Mouse (Mus musculus) cerebellum, adult 2 months (tissue): Measurements from ENCODE around the gene Oaf. TPM values are rescaled to one million over a fixed set of nuclear protein-coding genes. Genes with fewer than 3 reads are reported as not detected.

Experiments
- DNase-seq, 2 experiments: peaks; one replicate each; pipeline ENCODE4 v3.0.0; 2021
- H3K27ac ChIP-seq: fragments of 200-500 bp; 2 replicates; pipeline ENCODE4 v1.5.1; 2012; ENCODE audit warnings: low read length, control low read depth, inconsistent platforms; ENCODE audit not compliant: insufficient read depth
- H3K27me3 ChIP-seq: fragments of 200-500 bp; 2 replicates; pipeline ENCODE4 v1.6.1; 2012; ENCODE audit warnings: inconsistent platforms, mild to moderate bottlenecking, low read length, moderate library complexity; ENCODE audit not compliant: control insufficient read depth, insufficient read depth
- H3K4me1 ChIP-seq: fragments of 200-500 bp; 2 replicates; pipeline ENCODE4 v1.6.1; 2011; ENCODE audit warnings: low read length; ENCODE audit not compliant: control insufficient read depth, insufficient read depth
- H3K4me3 ChIP-seq: fragments of 200-500 bp; replicated peaks from 2 replicates; pipeline ENCODE3; 2011; ENCODE audit warnings: mild to moderate bottlenecking, low read depth, low read length, control low read depth; ENCODE audit not compliant: insufficient read depth
- CTCF ChIP-seq: fragments of 200-500 bp; IDR thresholded peaks from 2 replicates; pipeline ENCODE4 v1.5.1; 2011; ENCODE audit warnings: low read depth, mild to moderate bottlenecking, control low read depth, low read length, moderate library complexity, borderline replicate concordance; ENCODE audit not compliant: insufficient read depth
- POLR2A ChIP-seq: fragments of 200-500 bp; IDR thresholded peaks from 2 replicates; pipeline ENCODE4 v1.6.1; 2011; ENCODE audit warnings: low read length, control low read depth, borderline replicate concordance; ENCODE audit not compliant: insufficient read depth
- WGBS: fragments of 180-500 bp; shearing (Covaris S2); methylation state at CpG from one replicate; pipeline ENCODE4 v1.1.7; 2018; 5-methylcytosine and 5-hydroxymethylcytosine counted together
- polyA plus RNA-seq: library from polyadenylated mRNA; depleted of rRNA; stranded (reverse); fragments of >200 nt; gene quantifications from 2 replicates; pipeline ENCODE4 v1.2.3, GENCODE M21; 2012

Gene Oaf
- polyA plus RNA-seq, 1 experiment, result 5.2 TPM

- WGBS, result 15% methylated on average over 8 of the region's 8 CpGs
- no peak for TF ChIP-seq CTCF
- no peak for TF ChIP-seq POLR2A
- Histone ChIP-seq H3K4me3 (no peak overlapping the region), H3K27me3 (no peaks in the 10 kb centered on the region; the same call in 1 of the 2 replicates), H3K4me1 (no peaks in the 10 kb centered on the region), H3K27ac (no peak overlapping the region)
- DNase-seq, result no peak
These were observed 29.5 kb upstream of the Oaf start for GRCm38 (mm10) chr9:43269166-43269565.

DNA sequence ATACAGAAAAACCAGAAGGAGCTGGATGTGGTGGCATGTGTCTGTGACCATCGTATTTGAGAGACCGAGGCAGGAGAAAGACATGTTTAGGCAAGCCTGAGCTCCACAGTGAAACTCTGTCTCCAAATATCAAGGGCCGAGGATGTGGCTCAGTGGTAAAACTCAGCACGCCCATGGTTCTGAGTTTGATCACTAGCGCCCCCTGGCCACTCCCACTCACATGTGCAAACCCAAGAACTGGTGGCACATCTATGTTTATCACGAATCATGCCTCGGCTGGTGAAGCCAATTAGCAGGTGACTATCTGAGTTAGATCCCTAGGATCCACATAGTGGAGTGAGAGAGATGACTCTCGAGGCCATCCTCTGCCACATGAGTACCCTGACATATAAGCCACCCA, 27.6 kb upstream of the Oaf start:
- no peak for DNase-seq
- H3K4me3 ChIP-seq, result no peak overlapping the region
- H3K4me1 ChIP-seq, result no peaks in the 10 kb centered on the region
- TF ChIP-seq POLR2A (no peak), CTCF (no peak)
- H3K27ac ChIP-seq, result no peak overlapping the region
- no peaks in the 10 kb centered on the region; the same call in 1 of the 2 replicates for H3K27me3 ChIP-seq
- WGBS, result 81% methylated on average over 8 of the region's 8 CpGs

- Histone ChIP-seq H3K27ac (no peak overlapping the region), H3K4me3 (no peak overlapping the region), H3K27me3 (no peaks in the 10 kb centered on the region), H3K4me1 (no peaks in the 10 kb centered on the region)
- no peak for DNase-seq
- no peak for TF ChIP-seq CTCF
- no peak for TF ChIP-seq POLR2A
- 61% methylated on average over 9 of the region's 9 CpGs for WGBS
These were observed 25.5 kb upstream of the Oaf start for GRCm38 (mm10) chr9:43265194-43265593.

DNA sequence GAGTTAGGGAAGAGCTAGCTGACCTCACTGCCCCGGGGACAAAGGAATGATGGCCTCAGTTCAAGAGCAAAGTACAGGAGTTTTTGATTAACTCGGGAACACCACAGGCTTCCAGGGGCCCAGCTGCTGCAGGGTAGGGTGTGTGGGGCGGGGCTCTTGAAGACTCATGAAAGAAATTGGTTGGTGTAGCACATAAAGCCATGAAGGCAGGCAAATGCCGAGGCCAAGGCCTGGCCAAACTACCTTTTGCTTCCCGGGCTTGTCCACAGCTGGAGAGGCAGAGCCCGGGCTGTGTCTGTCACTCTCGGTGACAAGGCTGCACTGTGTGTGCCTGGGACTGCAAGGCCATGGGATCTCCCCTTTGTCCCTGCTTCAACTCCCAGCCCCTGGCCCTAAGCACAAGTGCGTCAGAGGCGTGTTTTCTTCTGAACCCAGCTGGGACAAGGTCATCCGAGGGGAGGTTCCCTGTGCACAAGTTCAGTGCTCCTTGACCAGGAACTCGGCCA, 24.3 kb upstream of the Oaf start:
- no peak for DNase-seq
- 39% methylated on average over 11 of the region's 11 CpGs for WGBS
- Histone ChIP-seq H3K27me3 (no peaks in the 10 kb centered on the region), H3K27ac (no peak overlapping the region), H3K4me3 (no peak overlapping the region), H3K4me1 (no peaks in the 10 kb centered on the region)
- no peak for TF ChIP-seq CTCF
- TF ChIP-seq POLR2A, result no peak

- TF ChIP-seq POLR2A, result no peak
- no peak for TF ChIP-seq CTCF
- Histone ChIP-seq H3K4me1 (no peaks in the 10 kb centered on the region), H3K27ac (no peak overlapping the region), H3K4me3 (no peak overlapping the region), H3K27me3 (no peaks in the 10 kb centered on the region)
- DNase-seq, result no peak
- 50% methylated on average over 9 of the region's 9 CpGs for WGBS
These were observed 23.3 kb upstream of the Oaf start for GRCm38 (mm10) chr9:43262811-43263550.

DNA sequence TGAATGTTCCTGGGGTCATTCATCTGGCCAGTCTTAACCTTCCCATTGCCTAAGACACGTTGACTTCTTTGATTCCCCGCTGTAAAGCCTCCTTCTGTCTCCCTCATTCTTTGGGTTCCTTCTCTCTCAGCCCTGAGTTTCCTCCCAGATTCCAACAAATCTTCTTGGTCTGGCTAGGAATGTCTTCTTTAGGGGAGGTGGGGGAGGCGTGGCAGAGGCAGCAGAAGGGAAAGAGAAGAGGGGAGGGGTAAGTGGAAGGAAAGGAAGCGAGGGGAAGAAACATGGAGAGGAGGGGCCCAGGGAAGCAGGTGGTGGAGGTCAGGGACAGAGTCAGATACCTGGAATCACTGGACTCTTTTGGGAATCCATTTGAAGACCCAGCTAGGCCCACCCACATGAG, 22.7 kb upstream of the Oaf start:
- TF ChIP-seq POLR2A, result no peak
- no peak for TF ChIP-seq CTCF
- Histone ChIP-seq H3K27me3 (no peaks in the 10 kb centered on the region), H3K4me1 (no peaks in the 10 kb centered on the region), H3K27ac (no peak overlapping the region), H3K4me3 (no peak overlapping the region)
- 74% methylated on average over 4 of the region's 4 CpGs for WGBS
- no peak for DNase-seq

DNA sequence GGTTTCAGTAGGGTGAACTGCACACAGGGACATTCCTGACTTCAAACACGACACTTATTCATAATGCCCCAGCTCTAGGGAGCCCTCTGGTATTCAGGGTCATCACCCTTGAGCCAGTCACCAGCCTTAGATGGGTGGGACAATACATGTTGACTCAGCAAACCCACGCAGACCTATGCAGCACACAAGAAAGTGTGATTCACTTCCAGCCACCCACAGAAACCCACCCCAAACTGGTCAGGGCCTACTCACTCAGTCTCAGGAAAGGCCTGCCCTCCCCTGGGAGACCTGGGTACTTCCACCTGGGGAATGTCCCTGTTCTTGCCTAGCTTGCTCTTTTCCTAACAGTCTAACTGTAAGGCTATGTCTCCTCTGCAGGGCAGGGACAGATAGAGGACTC, 22.2 kb upstream of the Oaf start:
- DNase-seq, result no peak
- Histone ChIP-seq H3K27ac (no peak overlapping the region), H3K27me3 (no peaks in the 10 kb centered on the region), H3K4me1 (no peaks in the 10 kb centered on the region), H3K4me3 (no peak overlapping the region)
- TF ChIP-seq POLR2A (no peak), CTCF (no peak)
- WGBS, result 63% methylated on average over 2 of the region's 2 CpGs

DNA sequence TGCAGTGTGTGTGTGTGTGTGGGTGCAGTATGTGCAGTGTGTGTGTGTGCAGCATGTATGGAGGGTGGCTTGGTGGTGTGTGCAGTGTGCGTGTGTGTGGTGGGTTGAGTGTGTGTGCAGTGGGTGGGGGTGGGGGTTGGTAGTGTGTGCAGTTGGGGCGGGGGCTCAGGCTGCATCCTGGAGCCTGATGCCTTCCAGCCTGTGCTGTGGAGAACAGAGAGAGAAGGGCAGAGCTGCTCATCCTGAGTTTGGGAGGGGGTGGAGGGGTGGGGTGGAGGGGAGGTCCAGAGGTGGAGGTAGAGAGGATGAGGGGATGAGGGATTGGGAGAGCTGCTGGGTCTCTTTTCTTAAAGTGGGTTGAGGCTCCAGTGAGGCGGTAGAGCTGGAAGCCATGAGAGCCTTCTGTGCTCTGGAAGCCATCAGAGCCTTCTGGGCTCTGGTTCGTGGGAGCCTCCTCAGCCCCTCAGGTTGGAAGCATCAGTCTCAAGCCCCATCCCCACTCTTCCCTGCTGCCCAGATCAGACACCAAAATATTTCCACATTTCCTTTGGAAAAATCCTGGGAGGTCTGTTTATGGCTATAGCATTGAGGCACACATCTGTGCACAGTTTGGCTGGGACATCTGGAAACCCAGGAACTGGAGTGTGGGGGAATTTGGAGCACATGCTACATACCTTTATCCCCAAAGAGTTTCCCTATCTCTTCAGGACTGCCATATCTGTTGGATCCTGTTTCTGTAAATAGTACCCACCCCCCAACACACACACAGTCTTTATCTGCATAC, 21.6 kb upstream of the Oaf start:
- no peak for TF ChIP-seq CTCF
- no peak for TF ChIP-seq POLR2A
- Histone ChIP-seq H3K27ac (no peak overlapping the region), H3K27me3 (no peaks in the 10 kb centered on the region), H3K4me1 (no peaks in the 10 kb centered on the region), H3K4me3 (no peak overlapping the region)
- no peak for DNase-seq
- 70% methylated on average over 4 of the region's 4 CpGs for WGBS

- H3K27me3 ChIP-seq, result no peaks in the 10 kb centered on the region
- H3K4me3 ChIP-seq, result no peak overlapping the region
- DNase-seq, result no peak
- 85% methylated on average over 7 of the region's 7 CpGs for WGBS
- no peaks in the 10 kb centered on the region for H3K4me1 ChIP-seq
- H3K27ac ChIP-seq, result no peak overlapping the region
- TF ChIP-seq POLR2A, result no peak
These were observed 20.9 kb upstream of the Oaf start for GRCm38 (mm10) chr9:43260661-43261060.
